Mouse (Mus musculus): Measurements from ENCODE around the gene Lce3f.

GRCm38 (mm10) chr3:92966761-92967160, 25.3 kb upstream of the Lce3f start, which contains the start of gene Lce3e:
- TF ChIP-seq EP300 (optimal IDR thresholded peaks at IDR 0.05) = no peak
- TF ChIP-seq CTCF (IDR thresholded peaks at IDR 0.05; ENCODE audit: low read depth) = no peak
